Comparison of ENCODE assay signal across 10 mouse cellular contexts in the genomic region with DNA sequence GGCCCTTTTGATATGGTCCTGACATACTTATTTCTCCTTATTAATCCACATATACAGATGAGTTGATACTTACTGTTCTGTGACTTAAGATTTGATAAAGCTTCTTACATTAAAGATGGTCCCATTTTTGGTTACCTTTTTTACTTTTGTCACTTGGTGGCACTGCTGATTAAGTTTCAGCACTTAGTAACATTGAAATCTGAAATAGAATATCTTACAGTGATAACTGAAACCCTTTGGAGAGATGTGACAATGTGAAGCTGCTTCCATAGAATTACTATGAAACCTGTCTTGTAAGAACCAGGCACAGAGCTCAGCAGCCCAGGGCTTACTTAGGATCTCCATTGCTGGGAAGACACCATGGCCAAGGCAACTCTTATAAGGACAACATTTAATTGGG.
A peak's percentile ranks its signal among the peaks of the same experiment; 100 is the strongest.
DNase-seq lines count a peak whose midpoint lies in the region; ATAC-seq and TF ChIP-seq lines count a peak whose summit lies in the region.
"Had no signal": no experiment of that assay in that cellular context is flagged by ENCODE, and none has a peak within 500 bp of the region (broad histone marks: within the 10 kb centered on the region; RNA-seq: fewer than 3 reads in every experiment).

No protein-coding gene starts in this region.

- no peaks in the 10 kb centered on the region for H3K4me1 ChIP-seq in hindbrain, embryonic 14.5 days (replicated peaks; ENCODE audit: control insufficient read depth, insufficient read depth, low read length)
- no peaks in the 10 kb centered on the region for H3K4me1 ChIP-seq in hindbrain, embryonic 11.5 days (replicated peaks; ENCODE audit: control insufficient read depth, insufficient read depth, low read length)
- H3K4me1 ChIP-seq in lung, adult 2 months (ENCODE audit: control insufficient read depth, insufficient read depth, low read length): no peaks in the 10 kb centered on the region
- H3K4me1 ChIP-seq: kidney, embryonic 15.5 days; limb, embryonic 12.5 days had no signal

- TF ChIP-seq CTCF in lung, adult 2 months (IDR thresholded peaks at IDR 0.05; ENCODE audit: insufficient read depth, low read length): peak; percentile 16; the same call in 1 of the 2 replicates

- H3K27ac ChIP-seq in hindbrain, embryonic 14.5 days: no peak overlapping the region
- no peak overlapping the region for H3K27ac ChIP-seq in hindbrain, embryonic 11.5 days (ENCODE audit: low read depth, low read length)
- H3K27ac ChIP-seq: kidney, embryonic 15.5 days; limb, embryonic 12.5 days had no signal

- H3K27me3 ChIP-seq in hindbrain, embryonic 14.5 days (ENCODE audit: control insufficient read depth, insufficient read depth, low read length): no peaks in the 10 kb centered on the region
- no peaks in the 10 kb centered on the region for H3K27me3 ChIP-seq in hindbrain, embryonic 11.5 days (ENCODE audit: control insufficient read depth, insufficient read depth, low read length)
- H3K27me3 ChIP-seq: kidney, embryonic 15.5 days; limb, embryonic 12.5 days had no signal

- peak; percentile 71 for DNase-seq in hindbrain, embryonic 14.5 days (ENCODE audit: low spot score)
- DNase-seq in hindbrain, embryonic 11.5 days (ENCODE audit: low spot score): no peak
- no peak for DNase-seq in lung, adult 2 months
- no peak for DNase-seq in lung, adult 18-20 months
- DNase-seq in adipocyte (ENCODE audit: low spot score): peak; percentile 7
- peak; percentile 39 for DNase-seq in lung, postnatal 36 days
- no peak for DNase-seq in testis, postnatal 10 days (ENCODE audit: low spot score)
- DNase-seq in right cerebral cortex, adult 18-20 months: no peak

- H3K9me3 ChIP-seq in hindbrain, embryonic 14.5 days (ENCODE audit: control insufficient read depth, low read length): no peaks in the 10 kb centered on the region
- no peaks in the 10 kb centered on the region for H3K9me3 ChIP-seq in hindbrain, embryonic 11.5 days (ENCODE audit: control insufficient read depth, low read length)
- H3K9me3 ChIP-seq: kidney, embryonic 15.5 days; limb, embryonic 12.5 days had no signal

- no peak for TF ChIP-seq POLR2A in lung, adult 2 months (IDR thresholded peaks at IDR 0.05; ENCODE audit: borderline replicate concordance, extremely low read depth, low read depth, low read length)

- no peak overlapping the region for H3K4me2 ChIP-seq in hindbrain, embryonic 14.5 days (replicated peaks)
- H3K4me2 ChIP-seq in hindbrain, embryonic 11.5 days (replicated peaks; ENCODE audit: low read depth, low read length): no peak overlapping the region
- H3K4me2 ChIP-seq: kidney, embryonic 15.5 days; limb, embryonic 12.5 days had no signal

- H3K9ac ChIP-seq in hindbrain, embryonic 14.5 days: no peak overlapping the region
- no peak overlapping the region for H3K9ac ChIP-seq in hindbrain, embryonic 11.5 days (ENCODE audit: low read depth, low read length)
- H3K9ac ChIP-seq: kidney, embryonic 15.5 days; limb, embryonic 12.5 days had no signal

- H3K36me3 ChIP-seq in hindbrain, embryonic 14.5 days (replicated peaks; ENCODE audit: control insufficient read depth, insufficient read depth): peaks cover 19% of the 10 kb centered on the region
- H3K36me3 ChIP-seq in hindbrain, embryonic 11.5 days (ENCODE audit: control insufficient read depth, insufficient read depth, low read length): no peaks in the 10 kb centered on the region

- no peak overlapping the region for H3K4me3 ChIP-seq in hindbrain, embryonic 14.5 days (replicated peaks; ENCODE audit: low read length)
- H3K4me3 ChIP-seq in hindbrain, embryonic 11.5 days (ENCODE audit: low read depth, low read length): no peak overlapping the region
- no peak overlapping the region for H3K4me3 ChIP-seq in lung, adult 2 months (replicated peaks; ENCODE audit: extremely low read depth, low read depth, low read length)
- H3K4me3 ChIP-seq: kidney, embryonic 15.5 days; limb, embryonic 12.5 days had no signal

- peak; percentile 62; the same call in 1 of the 2 replicates for ATAC-seq in hindbrain, embryonic 14.5 days (ENCODE audit: low FRiP score)
- no peak for ATAC-seq in hindbrain, embryonic 11.5 days (ENCODE audit: low FRiP score)

Comparison
In these comparisons a context has a peak if more than half of its experiments do, and no peak if none do; other contexts are left out.
1. DNase-seq: peak in hindbrain, embryonic 14.5 days (single experiment), adipocyte (single experiment) and lung, postnatal 36 days (single experiment); none in hindbrain, embryonic 11.5 days (single experiment), lung, adult 2 months (single experiment), lung, adult 18-20 months (0 of 2), testis, postnatal 10 days (single experiment) and right cerebral cortex, adult 18-20 months (single experiment).